In the genomic region with DNA sequence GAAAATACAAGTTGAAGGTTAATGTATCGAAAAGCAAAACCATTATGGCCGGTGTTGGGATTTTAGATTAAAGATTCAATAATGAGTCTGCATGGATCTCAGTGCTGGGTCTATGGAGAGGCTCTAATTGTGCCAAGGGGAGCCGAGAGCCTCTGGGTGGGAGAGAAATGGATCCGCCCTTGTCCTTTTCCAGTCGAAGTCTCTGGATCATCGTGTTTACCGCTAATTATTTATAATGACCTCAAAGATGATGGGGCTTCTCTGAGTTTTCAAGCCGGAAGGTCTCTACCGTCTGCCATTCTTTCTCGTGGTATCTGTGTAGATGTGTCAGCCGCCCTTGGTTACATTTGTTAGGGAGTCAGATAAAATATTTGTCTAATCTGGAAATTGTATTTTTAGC, we compare ENCODE assay signal across 33 mouse cellular contexts.
"Had no signal": no experiment of that assay in that cellular context is flagged by ENCODE, and none has a peak within 500 bp of the region (broad histone marks: within the 10 kb centered on the region; RNA-seq: fewer than 3 reads in every experiment).

No protein-coding gene starts in this region.

- H3K4me2 ChIP-seq: heart, embryonic 11.5 days; heart, embryonic 12.5 days; heart, embryonic 13.5 days; heart, embryonic 15.5 days; hindbrain, embryonic 12.5 days; hindbrain, embryonic 13.5 days; hindbrain, embryonic 14.5 days; hindbrain, embryonic 15.5 days; intestine, embryonic 15.5 days; kidney, embryonic 15.5 days had no signal

- H3K4me3 ChIP-seq: heart, adult 2 months; heart, embryonic 10.5 days; heart, embryonic 12.5 days; heart, embryonic 13.5 days; heart, embryonic 15.5 days; hindbrain, embryonic 10.5 days; hindbrain, embryonic 12.5 days; hindbrain, embryonic 13.5 days; hindbrain, embryonic 15.5 days; intestine, embryonic 15.5 days; kidney, embryonic 15.5 days; layer of hippocampus, adult 2 months had no signal

- H3K9ac ChIP-seq: heart, embryonic 12.5 days; heart, embryonic 13.5 days; heart, embryonic 15.5 days; hindbrain, embryonic 12.5 days; hindbrain, embryonic 13.5 days; hindbrain, embryonic 14.5 days; hindbrain, embryonic 15.5 days; intestine, embryonic 15.5 days; kidney, embryonic 15.5 days had no signal

- H3K4me1 ChIP-seq: heart, embryonic 10.5 days; heart, embryonic 12.5 days; heart, embryonic 15.5 days; hindbrain, embryonic 10.5 days; hindbrain, embryonic 12.5 days; hindbrain, embryonic 13.5 days; hindbrain, embryonic 15.5 days; intestine, embryonic 15.5 days; kidney, embryonic 15.5 days had no signal

- H3K9me3 ChIP-seq: heart, embryonic 10.5 days; heart, embryonic 12.5 days; heart, embryonic 15.5 days; hindbrain, embryonic 10.5 days; hindbrain, embryonic 12.5 days; hindbrain, embryonic 13.5 days; hindbrain, embryonic 15.5 days; intestine, embryonic 15.5 days; kidney, embryonic 15.5 days had no signal

- H3K27me3 ChIP-seq: heart, embryonic 12.5 days; heart, embryonic 13.5 days; heart, embryonic 15.5 days; hindbrain, embryonic 12.5 days; hindbrain, embryonic 13.5 days; hindbrain, embryonic 15.5 days; intestine, embryonic 15.5 days; kidney, embryonic 15.5 days had no signal

- H3K27ac ChIP-seq: heart, adult 2 months; heart, embryonic 10.5 days; heart, embryonic 13.5 days; heart, embryonic 15.5 days; hindbrain, embryonic 10.5 days; hindbrain, embryonic 12.5 days; hindbrain, embryonic 13.5 days; hindbrain, embryonic 14.5 days; hindbrain, embryonic 15.5 days; hindbrain, postnatal 0 days; intestine, embryonic 15.5 days; kidney, embryonic 15.5 days; kidney, postnatal 0 days; layer of hippocampus, adult 2 months had no signal

- ATAC-seq: hindbrain, embryonic 16.5 days; hindbrain, postnatal 0 days; inflammation-experienced regulatory T-cells, adult 6 months; intestine, embryonic 15.5 days; intestine, embryonic 16.5 days; intestine, postnatal 0 days had no signal

- H3K36me3 ChIP-seq: heart, embryonic 10.5 days; heart, embryonic 12.5 days; heart, embryonic 13.5 days; heart, embryonic 15.5 days; hindbrain, embryonic 10.5 days; hindbrain, embryonic 12.5 days; hindbrain, embryonic 13.5 days; hindbrain, embryonic 15.5 days; intestine, embryonic 15.5 days; kidney, embryonic 15.5 days had no signal

- DNase-seq: heart, adult 2 months; heart, postnatal 10 days; heart, postnatal 14 days; heart, postnatal 4 days; kidney, adult 11 months; kidney, adult 18-20 months; kidney, adult 2 months; kidney, adult 8-10 months; kidney, adult 9 months; kidney, postnatal 14 days; kidney, postnatal 25 days; kidney, postnatal 36 days; layer of hippocampus, adult 9-11 months; layer of hippocampus, postnatal 36 days had no signal
